Mouse (Mus musculus): ENCODE measurements at regions not wholly inside any gene's neighbourhood (a gene's known extent, or its start where the extent isn't known, plus 50 kb on each side); places are given as distances from the start of the nearest gene placed in this dataset.

GRCm38 (mm10) chr2:178542032-178542431 lies 111.7 kb downstream of the Cdh26 start:
- peak; percentile 55 to 62 for DNase-seq

GRCm38 (mm10) chr2:178544411-178544810 lies 114.1 kb downstream of the Cdh26 start:
- no peak for DNase-seq

- no peak for DNase-seq
These were observed 115.4 kb downstream of the Cdh26 start for GRCm38 (mm10) chr2:178545601-178546352.

- no peak for DNase-seq
These were observed 116.0 kb downstream of the Cdh26 start for GRCm38 (mm10) chr2:178546353-178546720.

- DNase-seq, result no peak
These were observed 116.6 kb downstream of the Cdh26 start for GRCm38 (mm10) chr2:178546888-178547287.

GRCm38 (mm10) chr2:178548937-178549336 lies 118.6 kb downstream of the Cdh26 start:
- no peak for DNase-seq

- DNase-seq, result no peak
These were observed 123.4 kb downstream of the Cdh26 start for GRCm38 (mm10) chr2:178553736-178554135.

GRCm38 (mm10) chr2:178555692-178556340 lies 125.5 kb downstream of the Cdh26 start:
- peak; percentile 45 to 52 for DNase-seq

- no peak for DNase-seq
These were observed 127.6 kb downstream of the Cdh26 start for GRCm38 (mm10) chr2:178557934-178558333.

- DNase-seq, result no peak
These were observed 133.0 kb downstream of the Cdh26 start for GRCm38 (mm10) chr2:178563287-178563686.

GRCm38 (mm10) chr2:178565368-178565818 lies 135.1 kb downstream of the Cdh26 start:
- no peak for DNase-seq

- no peak for DNase-seq
These were observed 137.2 kb downstream of the Cdh26 start for GRCm38 (mm10) chr2:178567493-178567892.

GRCm38 (mm10) chr2:178572301-178572700 lies 142.0 kb downstream of the Cdh26 start:
- DNase-seq, result peak; percentile 54 to 55

- peak; percentile 68 to 81 for DNase-seq
These were observed 144.5 kb downstream of the Cdh26 start for GRCm38 (mm10) chr2:178574859-178575258.

GRCm38 (mm10) chr2:178575403-178575802 lies 145.1 kb downstream of the Cdh26 start:
- DNase-seq, result no peak

GRCm38 (mm10) chr2:178576067-178576466 lies 145.7 kb downstream of the Cdh26 start:
- DNase-seq, result no peak

GRCm38 (mm10) chr2:178579571-178579970 lies 149.2 kb downstream of the Cdh26 start:
- peak; percentile 9 to 20 for DNase-seq

- peak; percentile 80 to 86 for DNase-seq
These were observed 151.0 kb downstream of the Cdh26 start for GRCm38 (mm10) chr2:178581306-178581705.

GRCm38 (mm10) chr2:178584970-178585566 lies 154.7 kb downstream of the Cdh26 start:
- peak; percentile 8 to 34 for DNase-seq

- no peak for DNase-seq
These were observed 156.9 kb downstream of the Cdh26 start for GRCm38 (mm10) chr2:178587134-178587636.

GRCm38 (mm10) chr2:178593743-178594142 lies 163.4 kb downstream of the Cdh26 start:
- DNase-seq, result no peak

- peak in 1 of 2 experiments; percentile 25 for DNase-seq
These were observed 163.8 kb downstream of the Cdh26 start for GRCm38 (mm10) chr2:178594177-178594576.

All from adrenal gland, postnatal 36 days (tissue).